In the genomic region with DNA sequence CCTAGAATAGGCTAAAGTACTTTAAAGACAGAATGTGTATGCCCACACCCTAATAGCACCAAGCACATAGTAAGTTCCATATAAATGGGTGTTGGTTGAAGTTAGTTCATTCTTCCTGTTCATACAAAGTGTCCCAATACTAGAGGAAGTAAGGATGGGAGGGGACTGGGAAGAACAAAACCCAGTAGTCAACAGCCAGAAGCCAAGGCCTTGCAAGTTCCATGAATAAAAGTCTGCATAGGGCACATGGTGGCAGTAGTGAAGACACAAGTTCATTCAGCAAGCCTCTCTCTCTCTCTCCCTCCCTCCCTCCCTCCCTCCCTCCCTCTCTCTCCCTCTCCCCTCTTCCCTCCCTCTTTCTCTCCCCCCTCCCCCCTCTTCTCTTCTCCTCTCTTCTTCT, we compare ENCODE assay signal across 24 mouse cellular contexts. TPM values are rescaled to one million over a fixed set of nuclear protein-coding genes. Genes with fewer than 3 reads are reported as not detected.
DNase-seq lines count a peak whose midpoint lies in the region; ATAC-seq and TF ChIP-seq lines count a peak whose summit lies in the region.
"Had no signal": no experiment of that assay in that cellular context is flagged by ENCODE, and none has a peak within 500 bp of the region (broad histone marks: within the 10 kb centered on the region; RNA-seq: fewer than 3 reads in every experiment).

No protein-coding gene starts in this region.

- no peak overlapping the region for H3K4me3 ChIP-seq in midbrain, embryonic 11.5 days (ENCODE audit: low read depth, low read length)
- H3K4me3 ChIP-seq in midbrain, embryonic 10.5 days, result no peak overlapping the region
- H3K4me3 ChIP-seq in embryonic fibroblast, embryonic 13.5 days (ENCODE audit: insufficient read depth, low read length), result no peak overlapping the region
- H3K4me3 ChIP-seq: embryonic facial prominence, embryonic 10.5 days; erythroblast, embryonic 14.5 days; forebrain, embryonic 10.5 days; gastrocnemius, adult 2 months; heart, adult 2 months; heart, embryonic 13.5 days; hindbrain, embryonic 12.5 days had no signal

- no peak overlapping the region for H3K4me2 ChIP-seq in midbrain, embryonic 11.5 days
- H3K4me2 ChIP-seq: heart, embryonic 13.5 days; hindbrain, embryonic 12.5 days had no signal

- H3K36me3 ChIP-seq in midbrain, embryonic 11.5 days (ENCODE audit: control insufficient read depth, insufficient read depth, low read length), result no peaks in the 10 kb centered on the region
- no peaks in the 10 kb centered on the region for H3K36me3 ChIP-seq in midbrain, embryonic 10.5 days
- H3K36me3 ChIP-seq: heart, embryonic 13.5 days; hindbrain, embryonic 12.5 days had no signal

- no peak for ATAC-seq in midbrain, embryonic 11.5 days (ENCODE audit: low FRiP score)
- ATAC-seq in monocyte, adult 5-6 weeks (replicated peaks; ENCODE audit: insufficient number of reproducible peaks, low FRiP score, low TSS enrichment, poor library complexity, severe bottlenecking), result peak; percentile 63
- ATAC-seq: forebrain, embryonic 14.5 days; hindbrain, embryonic 16.5 days; inflammation-experienced regulatory T-cells, adult 6 months had no signal

- H3K9ac ChIP-seq in midbrain, embryonic 11.5 days (ENCODE audit: low read length), result no peak overlapping the region
- H3K9ac ChIP-seq: heart, embryonic 13.5 days; hindbrain, embryonic 12.5 days had no signal

- TF ChIP-seq POLR2A in embryonic fibroblast, embryonic 13.5 days (IDR thresholded peaks at IDR 0.05; ENCODE audit: low read depth, low read length), result no peak

- H3K9me3 ChIP-seq in midbrain, embryonic 11.5 days (ENCODE audit: control insufficient read depth, low read length), result no peaks in the 10 kb centered on the region
- no peaks in the 10 kb centered on the region for H3K9me3 ChIP-seq in midbrain, embryonic 10.5 days (replicated peaks)
- H3K9me3 ChIP-seq: embryonic facial prominence, embryonic 10.5 days; forebrain, embryonic 10.5 days; G1E; heart, embryonic 13.5 days; hindbrain, embryonic 12.5 days had no signal

- TF ChIP-seq CTCF in embryonic fibroblast, embryonic 13.5 days (IDR thresholded peaks at IDR 0.05; ENCODE audit: borderline replicate concordance, insufficient read depth, low read length), result no peak

- H3K4me1 ChIP-seq in midbrain, embryonic 11.5 days (ENCODE audit: control insufficient read depth, insufficient read depth, low read length), result no peaks in the 10 kb centered on the region
- H3K4me1 ChIP-seq in midbrain, embryonic 10.5 days, result peaks cover 8% of the 10 kb centered on the region
- peaks cover 14% of the 10 kb centered on the region for H3K4me1 ChIP-seq in embryonic fibroblast, embryonic 13.5 days (ENCODE audit: control insufficient read depth, insufficient read depth, low read length)
- H3K4me1 ChIP-seq: forebrain, embryonic 10.5 days had no signal

- DNase-seq in midbrain, embryonic 11.5 days (ENCODE audit: low spot score, missing footprints), result peak; percentile 56
- DNase-seq in midbrain, embryonic 10.5 days (ENCODE audit: low spot score), result no peak
- no peak for DNase-seq in thymus, postnatal 36 days
- no peak for DNase-seq in yolk sac, embryonic 10.5 days (ENCODE audit: low spot score)
- DNase-seq in layer of hippocampus, adult 18-20 months (ENCODE audit: low spot score in 2 of 2), result no peak
- DNase-seq: adrenal gland, postnatal 14 days; cerebellum, adult 18-20 months; cerebellum, adult 9-11 months; cerebellum, postnatal 36 days; gastrocnemius, adult 2 months; gastrocnemius, postnatal 36 days; heart, adult 2 months; heart, postnatal 4 days had no signal

- H3K27me3 ChIP-seq in midbrain, embryonic 11.5 days (ENCODE audit: control insufficient read depth, insufficient read depth, low read length), result no peaks in the 10 kb centered on the region
- H3K27me3 ChIP-seq in midbrain, embryonic 10.5 days (ENCODE audit: low read depth, poor library complexity, severe bottlenecking), result no peaks in the 10 kb centered on the region
- H3K27me3 ChIP-seq: heart, embryonic 13.5 days; hindbrain, embryonic 12.5 days had no signal

- H3K27ac ChIP-seq in midbrain, embryonic 11.5 days (ENCODE audit: low read depth, low read length), result no peak overlapping the region
- H3K27ac ChIP-seq in midbrain, embryonic 10.5 days (replicated peaks), result no peak overlapping the region
- H3K27ac ChIP-seq in embryonic fibroblast, embryonic 13.5 days (ENCODE audit: insufficient read depth, low read length), result peak overlapping the region; percentile 86
- H3K27ac ChIP-seq: embryonic facial prominence, embryonic 10.5 days; forebrain, embryonic 10.5 days; heart, adult 2 months; hindbrain, embryonic 12.5 days had no signal

RNA-seq across cellular contexts. Expression of a gene that starts 16.0 kb away (rescaled TPM):
- polyA plus RNA-seq in midbrain, embryonic 11.5 days (2014; fragmentation: Nextera tagmentation; extraction: Ambion mirVana), result 16.4 and 19.3 TPM in 2 replicates
- polyA plus RNA-seq in midbrain, embryonic 10.5 days (2016; fragmentation: Nextera tagmentation; extraction: Ambion mirVana), result 16.9 and 18.7 TPM in 2 replicates
- polyA plus RNA-seq in embryonic fibroblast, embryonic 13.5 days (2011; ENCODE audit: insufficient read length, low read depth, missing spikeins), result 52.8 and 66.6 TPM in 2 replicates
- total RNA-seq in monocyte, adult 5-6 weeks (2017), result 13.8 to 37.1 TPM (median 27.7 TPM) in 3 replicates
- total RNA-seq in layer of hippocampus, adult 18-20 months (2021), result 10 to 100 TPM; 75.1 to 87.6 TPM

RNA-seq across cellular contexts. Expression of a gene that starts 16.6 kb away (rescaled TPM):
- 4.5 and 4.7 TPM in 2 replicates for polyA plus RNA-seq in midbrain, embryonic 11.5 days (2014; fragmentation: Nextera tagmentation; extraction: Ambion mirVana)
- 4.4 and 5.7 TPM in 2 replicates for polyA plus RNA-seq in midbrain, embryonic 10.5 days (2016; fragmentation: Nextera tagmentation; extraction: Ambion mirVana)
- polyA plus RNA-seq in embryonic fibroblast, embryonic 13.5 days (2011; ENCODE audit: insufficient read length, low read depth, missing spikeins), result 1.8 and 2.3 TPM in 2 replicates
- total RNA-seq in monocyte, adult 5-6 weeks (2017), result 0.48 to 0.87 TPM (median 0.75 TPM) in 3 replicates
- total RNA-seq in layer of hippocampus, adult 18-20 months (2021), result 1 to 10 TPM; 1.3 TPM
